Mouse (Mus musculus) mouse trophoblast stem cell (cell line): ENCODE results near the gene Lipm.

Source experiments
- in situ Hi-C, 2 experiments: fragments of 300-500 bp; cut with MseI, MboI; formaldehyde crosslinking; loops; 2 replicates in 1 of 2; 3 replicates in 1 of 2; pipeline ENCODE4 v1.15.1; 2025

Lipm gene

DNA sequence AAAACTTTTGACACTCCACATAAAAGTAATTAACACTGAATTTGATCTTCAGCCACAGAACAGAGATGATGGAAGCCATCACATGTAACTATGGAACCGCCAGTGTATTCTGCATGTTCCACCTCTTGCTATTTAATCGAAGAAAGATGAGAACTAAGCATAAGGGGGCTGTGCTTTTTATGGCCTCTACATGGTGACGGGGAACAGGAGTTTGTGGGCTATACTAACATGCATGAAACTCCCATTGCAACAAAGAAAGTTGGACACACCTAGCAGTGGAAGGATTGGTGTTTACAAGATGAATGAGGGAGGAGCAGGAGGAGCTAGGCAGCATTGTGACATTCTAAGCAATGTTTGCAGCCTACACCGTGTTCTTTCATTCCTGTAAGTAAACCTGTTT lies at the start of gene Lipm:
TSS of gene Lipm (plus strand) at position 301 of the 400 bp plus-strand sequence.
- in situ Hi-C loops, result no loop called here

DNA sequence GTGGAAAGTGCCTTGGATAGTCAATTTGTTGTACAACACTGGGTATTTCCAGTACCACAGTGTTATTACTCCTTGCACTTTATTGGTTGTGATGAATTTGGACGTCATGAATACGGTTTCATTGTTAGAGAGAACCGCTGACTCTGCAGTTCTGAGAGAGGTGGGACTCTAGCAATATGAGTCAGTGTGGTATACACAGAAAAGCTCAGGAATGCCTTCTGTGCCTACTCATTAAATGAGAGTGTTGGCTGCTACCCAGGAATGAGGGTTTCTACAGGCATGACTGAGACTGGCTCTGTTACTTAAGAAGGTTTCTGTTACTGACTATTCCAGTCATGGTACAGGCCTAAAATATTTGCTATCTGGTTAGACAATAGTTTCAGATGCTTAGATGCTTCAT lies 49.2 kb upstream of the Lipm start:
- in situ Hi-C loops, result no loop called here

GRCm38 (mm10) chr19:34063547-34063946 lies 37.2 kb upstream of the Lipm start:
- in situ Hi-C loops, result no loop called here

DNA sequence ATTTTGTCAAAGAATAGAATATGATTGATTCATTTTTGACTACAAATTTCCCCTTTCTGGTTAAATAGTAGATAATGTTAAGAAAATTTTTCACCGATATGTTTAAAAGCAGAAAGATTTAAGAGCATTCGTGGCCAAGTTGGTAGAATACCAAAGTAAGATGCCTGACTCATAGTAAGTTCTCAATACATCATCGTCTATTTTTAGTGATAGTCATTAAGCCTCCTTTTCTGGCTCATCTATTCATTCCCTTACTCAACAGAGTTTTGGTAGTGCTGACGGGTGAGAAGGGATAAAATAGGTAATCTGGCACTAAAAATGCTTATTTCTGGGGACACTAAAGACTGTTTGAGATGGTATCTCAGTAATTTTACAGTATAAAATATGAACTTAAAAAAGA lies 36.7 kb upstream of the Lipm start:
- in situ Hi-C loops, result no loop called here

DNA sequence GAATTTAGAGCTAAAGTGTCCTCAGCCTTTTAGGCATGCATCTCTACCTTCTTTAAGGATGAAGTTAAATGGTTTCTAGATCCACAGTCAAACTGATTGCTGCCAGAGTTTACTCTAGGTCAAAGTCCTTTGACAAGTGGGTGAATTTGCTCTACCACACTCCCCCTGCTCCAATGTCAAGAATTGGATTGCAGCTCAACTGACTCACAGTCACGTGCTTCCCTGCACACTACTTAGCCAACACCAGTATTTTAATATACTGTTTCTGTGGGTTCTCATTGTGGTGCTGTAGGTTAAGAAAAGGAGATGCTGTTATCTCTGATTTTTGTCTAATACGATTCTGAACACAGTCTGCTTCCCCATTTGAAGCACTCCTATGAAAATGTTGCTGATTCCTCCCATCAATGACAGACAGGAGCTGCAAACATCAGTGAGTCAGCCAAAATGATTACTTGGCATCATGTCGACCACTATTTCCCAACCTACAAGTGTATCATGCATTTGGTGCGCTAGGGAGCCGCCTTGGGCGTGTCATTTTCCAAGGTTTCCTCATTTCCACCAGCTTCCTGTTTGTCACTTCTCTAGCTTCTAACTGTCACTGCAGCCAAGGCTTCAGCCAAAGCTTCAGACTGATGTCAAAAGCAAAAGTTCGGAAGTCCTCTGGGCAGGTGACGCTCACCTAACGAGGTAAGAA lies 33.8 kb upstream of the Lipm start, which contains the start of gene Lipn:
TSS of gene Lipn (plus strand) at position 580 of the 694 bp plus-strand sequence.
- in situ Hi-C loops, result no loop called here

DNA sequence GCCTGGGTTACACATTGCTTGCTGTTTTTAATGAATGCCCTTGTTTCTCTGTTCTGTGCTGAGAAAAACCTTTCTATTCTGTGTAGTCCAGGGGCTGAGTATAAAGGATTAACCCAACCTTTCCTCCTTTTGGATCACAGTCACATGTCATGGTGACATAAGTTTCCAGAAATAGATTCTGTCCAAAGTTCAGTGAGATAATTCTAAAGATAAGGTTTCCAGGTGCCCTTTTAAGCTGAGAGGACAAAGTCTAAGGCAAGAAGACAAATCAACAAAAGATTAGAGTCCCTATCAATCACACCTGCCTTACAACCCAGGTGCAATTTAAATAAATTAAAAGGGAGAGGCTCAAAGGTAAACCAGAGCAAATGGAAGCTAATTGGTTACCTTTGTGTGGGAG lies 26.5 kb upstream of the Lipm start:
- in situ Hi-C loops, result no loop called here

DNA sequence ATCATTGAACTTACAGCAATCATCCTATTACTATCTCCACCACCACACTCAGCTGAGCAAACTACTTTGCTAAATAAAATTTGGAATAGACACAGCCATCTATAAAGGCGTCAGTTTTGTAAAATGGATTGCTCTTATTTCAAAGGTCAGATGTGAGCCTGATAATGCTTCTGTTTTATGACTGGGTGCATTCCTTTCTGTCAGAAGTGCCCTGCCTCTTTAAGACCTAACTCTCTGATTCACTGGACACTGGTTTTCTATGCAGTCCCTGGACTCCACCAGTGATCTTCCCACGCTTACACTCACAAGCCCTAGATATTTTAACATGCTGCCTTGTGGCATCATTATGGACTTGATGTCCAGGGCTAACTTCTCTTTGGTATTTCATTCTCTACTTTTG lies 22.6 kb upstream of the Lipm start:
- in situ Hi-C loops, result no loop called here

GRCm38 (mm10) chr19:34089011-34089680 lies 11.6 kb upstream of the Lipm start:
- in situ Hi-C loops, result no loop called here

DNA sequence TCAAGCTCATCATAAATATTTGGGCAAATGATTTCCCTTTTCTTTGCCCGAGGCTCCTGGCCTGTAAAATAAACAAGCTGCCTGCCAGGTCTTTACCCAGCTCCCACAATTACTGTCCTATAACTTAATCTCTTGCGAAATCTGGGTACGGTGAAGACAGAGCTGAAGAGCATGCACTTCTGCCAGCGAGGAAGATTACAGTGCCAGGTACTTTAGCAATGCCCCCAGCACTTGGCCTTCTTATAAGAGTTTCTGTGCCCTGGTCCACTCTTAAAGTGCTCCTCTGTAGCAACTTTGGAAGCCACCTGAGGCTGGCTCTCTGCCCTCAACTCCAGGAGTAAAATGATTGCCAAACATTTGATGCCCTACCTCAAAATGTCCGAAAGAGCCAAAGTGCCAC lies 5.4 kb upstream of the Lipm start:
- in situ Hi-C loops, result no loop called here

DNA sequence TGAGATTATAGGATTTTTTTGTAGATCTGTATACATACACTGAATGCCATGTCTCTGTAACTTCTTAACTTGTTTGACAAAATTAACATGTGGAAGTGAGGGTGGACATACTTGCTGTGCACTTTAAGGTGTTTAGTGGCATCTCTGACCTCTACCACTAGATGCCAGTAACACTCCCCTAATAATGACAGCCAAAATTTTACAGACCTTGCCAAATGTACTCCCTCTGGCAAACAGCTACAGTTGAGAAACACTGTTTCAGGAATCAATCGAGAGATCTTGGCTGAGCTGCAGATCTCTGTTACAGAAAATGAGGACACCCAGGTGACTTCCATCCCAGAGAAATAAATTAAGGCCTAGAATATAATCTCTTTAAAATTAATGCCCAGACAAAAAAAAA lies 4.5 kb upstream of the Lipm start:
- in situ Hi-C loops, result no loop called here

DNA sequence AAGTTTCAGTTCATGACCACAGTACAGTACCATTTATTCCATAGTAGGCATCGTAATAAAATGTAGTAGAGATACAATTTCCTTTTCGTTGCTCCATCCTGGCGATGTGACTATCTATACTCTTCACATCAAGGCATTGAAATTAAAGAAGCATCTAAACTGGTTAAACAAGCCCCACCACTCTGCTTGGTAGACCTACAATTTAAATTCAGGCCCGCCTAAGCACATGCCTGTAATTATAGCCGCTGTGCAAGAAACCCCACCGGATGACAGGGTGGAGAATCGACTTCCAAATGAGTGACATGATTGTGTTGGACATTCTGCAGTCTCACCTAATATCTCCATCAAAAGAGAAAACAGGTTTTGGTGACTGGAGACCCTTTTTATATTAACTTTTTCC lies 1.2 kb downstream of the Lipm start:
- in situ Hi-C loops, result no loop called here

GRCm38 (mm10) chr19:34104841-34105240 lies 4.1 kb downstream of the Lipm start:
- in situ Hi-C loops, result no loop called here

DNA sequence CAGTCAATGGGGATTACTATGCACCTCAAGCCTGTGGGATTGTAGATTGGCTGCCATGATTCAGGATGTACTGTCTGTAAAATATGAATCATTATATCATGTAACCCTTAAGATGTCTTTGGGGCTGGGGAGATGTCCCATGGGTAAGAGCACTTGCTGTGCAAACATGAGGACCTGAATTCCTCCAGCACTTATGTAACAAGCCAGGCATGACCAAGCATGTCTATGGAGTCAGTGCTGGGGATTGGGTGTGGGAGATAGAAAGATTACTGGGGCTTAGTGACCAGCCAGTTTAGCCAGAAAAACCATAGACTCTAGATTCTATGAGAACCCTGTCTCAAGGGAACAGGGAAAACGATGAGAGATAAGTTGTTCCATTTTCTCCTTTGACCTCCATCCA lies 18.4 kb downstream of the Lipm start:
- in situ Hi-C loops, result no loop called here

- in situ Hi-C loops, result no loop called here
These were observed 18.9 kb downstream of the Lipm start for GRCm38 (mm10) chr19:34119653-34120052.

DNA sequence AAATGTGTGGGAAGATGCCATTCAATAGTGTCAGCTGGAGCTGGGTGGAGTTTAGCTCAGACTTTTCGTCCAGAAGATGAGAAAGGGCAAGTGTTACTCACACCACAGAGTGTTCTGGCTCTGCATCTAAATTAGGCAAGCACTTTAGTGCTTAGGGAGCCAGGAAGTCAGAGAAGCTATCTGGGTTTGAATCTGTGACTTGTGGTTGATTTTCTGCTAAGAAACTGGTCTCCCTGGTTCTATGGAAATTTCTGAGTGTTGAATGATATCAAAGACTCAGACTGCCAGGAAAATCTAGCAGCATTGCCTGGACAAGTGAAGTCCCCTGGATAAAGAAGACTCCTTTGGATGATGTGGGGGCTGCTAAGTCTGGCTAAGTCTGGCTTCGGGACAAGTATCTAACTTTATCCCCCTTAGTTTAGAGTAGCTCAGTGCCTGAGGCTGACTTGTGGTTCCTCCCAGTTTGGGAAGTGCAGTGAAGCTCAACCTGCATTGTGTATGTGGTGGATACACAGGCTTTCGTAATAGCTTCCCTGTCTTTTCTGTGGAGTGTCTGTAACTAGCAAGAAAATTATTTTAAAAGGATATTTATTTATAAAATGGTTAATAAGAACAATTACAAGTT lies 19.5 kb downstream of the Lipm start:
- in situ Hi-C loops, result no loop called here

- in situ Hi-C loops, result no loop called here
These were observed 38.1 kb downstream of the Lipm start for GRCm38 (mm10) chr19:34138720-34139430.

DNA sequence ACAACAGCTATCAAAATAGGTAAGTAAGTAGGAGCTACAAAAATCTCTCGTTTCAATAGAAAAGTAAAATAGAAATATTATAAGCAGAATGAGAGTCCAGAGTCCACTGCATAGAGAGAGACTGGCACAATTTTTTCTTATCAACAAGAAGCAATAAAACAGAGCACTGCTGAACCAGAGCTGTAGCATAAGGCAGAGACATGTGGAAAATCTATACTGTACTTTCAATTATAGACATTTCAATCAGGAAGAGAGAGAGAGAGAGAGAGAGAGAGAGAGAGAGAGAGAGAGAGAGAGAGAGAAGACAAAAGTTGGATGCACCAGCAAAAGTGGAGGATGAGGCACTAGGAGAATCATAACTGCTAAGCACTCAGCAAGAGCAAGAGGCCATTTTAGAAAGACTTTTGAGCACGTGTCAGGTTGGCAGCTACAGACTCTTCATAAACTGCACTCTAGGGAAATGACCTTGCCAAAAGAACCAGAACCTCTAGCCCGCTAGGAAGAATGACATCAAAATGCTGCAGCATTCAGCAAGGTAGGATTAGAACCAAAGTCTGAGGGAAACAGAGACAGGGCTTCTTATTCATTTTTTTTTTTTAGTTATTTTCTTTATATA lies 38.8 kb downstream of the Lipm start:
- in situ Hi-C loops, result no loop called here

- in situ Hi-C loops, result no loop called here
These were observed 47.7 kb downstream of the Lipm start for GRCm38 (mm10) chr19:34148421-34148820.

- in situ Hi-C loops, result no loop called here
These were observed 51.2 kb downstream of the Lipm start for GRCm38 (mm10) chr19:34151909-34152308.

DNA sequence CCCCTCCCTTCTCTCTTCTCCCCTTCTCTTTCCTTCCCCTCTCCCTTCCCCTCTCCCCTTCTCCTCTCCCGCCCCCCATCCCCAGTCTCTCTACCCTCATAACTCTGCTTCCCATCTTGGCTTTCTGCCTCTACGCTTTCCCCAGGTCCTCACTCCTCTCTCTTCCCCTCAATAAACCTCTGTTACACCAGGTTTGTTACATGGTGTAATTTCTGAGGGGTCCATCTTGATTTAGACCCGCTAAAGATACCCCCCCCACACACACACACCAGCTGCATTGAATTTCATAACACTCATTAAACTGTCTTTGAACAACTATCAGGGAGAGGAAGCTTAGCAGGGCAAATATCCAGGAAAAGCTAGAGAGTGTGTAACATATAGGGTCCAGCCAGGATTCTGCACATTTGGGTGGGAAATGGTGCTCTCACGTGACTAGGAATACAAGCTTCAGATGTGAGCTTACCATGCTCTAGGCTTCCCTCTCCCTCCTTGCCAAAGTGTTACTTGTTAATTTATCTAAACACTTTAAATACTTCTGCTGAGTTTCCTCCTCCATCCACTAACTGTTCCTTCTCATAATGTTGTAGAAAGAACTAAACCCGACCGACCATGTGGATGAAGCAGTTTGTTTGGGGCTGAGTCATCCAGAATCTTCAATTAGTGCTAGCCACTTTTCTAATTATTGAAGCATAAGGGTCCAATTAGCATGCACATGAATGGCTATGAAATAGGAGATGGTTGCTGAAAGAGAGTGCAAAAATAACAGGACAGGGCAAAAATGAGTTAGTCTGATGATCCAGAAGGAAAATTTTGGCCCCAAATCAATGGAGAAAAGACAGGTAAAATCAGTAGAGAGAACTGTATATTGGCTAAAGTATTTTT lies 52.8 kb downstream of the Lipm start:
- in situ Hi-C loops, result no loop called here

DNA sequence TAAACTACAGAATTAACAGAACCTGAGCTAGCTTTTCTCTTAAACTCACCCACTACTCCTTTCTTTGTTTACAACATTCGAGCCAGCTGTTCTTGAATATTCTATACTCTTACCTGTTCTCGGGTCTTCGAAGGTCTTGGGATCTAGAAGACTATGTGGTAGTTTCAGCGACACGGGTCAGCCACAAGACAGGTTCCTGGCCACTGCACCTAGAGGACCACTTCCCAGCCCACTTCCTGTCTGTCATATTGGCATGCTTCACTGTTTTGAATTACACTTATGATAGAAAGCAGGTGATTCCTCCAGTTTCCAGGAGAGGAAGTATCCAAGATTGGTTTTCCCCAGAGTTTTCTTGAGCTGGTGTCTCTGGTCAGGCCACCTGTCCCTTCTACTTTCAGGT lies 62.0 kb downstream of the Lipm start:
- in situ Hi-C loops, result no loop called here
